Mouse (Mus musculus) kidney, adult 2 months (tissue): ENCODE data around the gene Borcs5.

Experiments
- CTCF ChIP-seq: fragments of 200-500 bp; conservative IDR thresholded peaks from 2 replicates; pipeline ENCODE4 v1.5.1; 2011; ENCODE audit warnings: low read depth, mild to moderate bottlenecking, control low read depth, low read length, moderate library complexity, mixed read lengths; ENCODE audit not compliant: insufficient read depth, insufficient read length
- POLR2A ChIP-seq: fragments of 200-500 bp; IDR thresholded peaks from one replicate; pipeline ENCODE4 v1.6.1; 2011; ENCODE audit warnings: low read depth, low read length, control low read depth

- TF ChIP-seq POLR2A (no peak), CTCF (no peak)
Measured at GRCm38 (mm10) chr6:134602371-134603003, 36.8 kb upstream of the Borcs5 start.
